Mouse (Mus musculus): ENCODE measurements at regions not wholly inside any gene's neighbourhood (a gene's known extent, or its start where the extent isn't known, plus 50 kb on each side); places are given as distances from the start of the nearest gene placed in this dataset.

DNA sequence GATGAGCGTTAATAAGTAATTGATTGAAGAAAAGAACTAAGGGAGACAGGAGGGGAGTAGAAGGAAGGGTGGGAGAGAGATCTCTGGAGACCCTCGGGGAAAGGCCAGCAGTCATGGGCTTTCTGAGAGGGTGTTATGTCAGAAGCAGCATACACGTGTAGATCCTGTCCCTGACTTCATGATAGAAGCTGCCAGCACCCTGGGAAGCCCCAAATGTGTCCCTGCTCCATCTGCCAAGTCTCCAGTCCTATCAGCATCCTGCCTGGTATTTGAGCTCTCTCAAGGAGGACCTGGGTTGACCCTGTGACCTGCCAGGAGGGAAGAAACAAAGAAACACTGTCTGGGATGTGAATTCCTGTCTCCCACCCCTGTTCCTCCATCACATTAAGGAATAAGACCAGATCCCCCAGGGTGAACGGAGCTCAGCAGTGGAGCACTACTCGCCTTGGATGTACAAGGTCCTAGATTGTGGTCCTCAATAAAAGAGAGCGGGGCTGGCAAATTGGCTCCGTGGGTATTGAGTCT lies 107.1 kb downstream of the Chic2 start:
- TF ChIP-seq CTCF (IDR thresholded peaks at IDR 0.05; ENCODE audit: insufficient read depth, low read length), result no peak
- TF ChIP-seq POLR2A (IDR thresholded peaks at IDR 0.05; ENCODE audit: borderline replicate concordance, extremely low read depth, low read depth, low read length), result no peak
